Comparison of ENCODE assay signal across 8 mouse cellular contexts in genomic region chr1:155223849-155224554, GRCm38 (mm10). TPM values are rescaled to one million over a fixed set of nuclear protein-coding genes. Genes with fewer than 3 reads are reported as not detected.
A peak's percentile ranks its signal among the peaks of the same experiment; 100 is the strongest.
DNase-seq lines count a peak whose midpoint lies in the region; ATAC-seq and TF ChIP-seq lines count a peak whose summit lies in the region.

No protein-coding gene starts in this region.

- ATAC-seq in limb, embryonic 15.5 days (ENCODE audit: insufficient number of reproducible peaks, low FRiP score, low TSS enrichment, low read depth), result peak; percentile 36; the same call in 1 of the 2 replicates
- ATAC-seq in midbrain, embryonic 16.5 days, result peak; percentile 77

- peaks cover 37% of the 10 kb centered on the region for H3K36me3 ChIP-seq in limb, embryonic 15.5 days
- no peaks in the 10 kb centered on the region for H3K36me3 ChIP-seq in midbrain, embryonic 16.5 days (ENCODE audit: control insufficient read depth, insufficient read depth, low read length)

- no peak overlapping the region for H3K27ac ChIP-seq in left cerebral cortex, adult 2 months
- no peak overlapping the region for H3K27ac ChIP-seq in limb, embryonic 15.5 days
- no peak overlapping the region for H3K27ac ChIP-seq in midbrain, embryonic 16.5 days (ENCODE audit: low read length)

- H3K9ac ChIP-seq in limb, embryonic 15.5 days, result no peak overlapping the region
- H3K9ac ChIP-seq in midbrain, embryonic 16.5 days (ENCODE audit: low read depth, low read length), result no peak overlapping the region; the same call in 1 of the 2 replicates

- WGBS in limb, embryonic 15.5 days, result 31% methylated on average over 16 of the region's 16 CpGs
- WGBS in midbrain, embryonic 16.5 days, result 28% methylated on average over 16 of the region's 16 CpGs

- peak; percentile 74 to 79 for DNase-seq in left cerebral cortex, adult 2 months (ENCODE audit: extremely low spot score in 1 of 2, low spot score in 2 of 2)
- DNase-seq in left cerebral cortex, adult 8-10 months (ENCODE audit: low spot score in 2 of 2), result no peak
- peak; percentile 86 to 87 for DNase-seq in cerebellum, postnatal 36 days
- peak; percentile 79 for DNase-seq in gastrocnemius, adult 18-20 months (ENCODE audit: low spot score)
- DNase-seq in induced T-regulatory cell, adult 2 months (ENCODE audit: low read depth), result peak; percentile 91
- DNase-seq in spleen, postnatal 36 days (ENCODE audit: low spot score in 2 of 2), result peak; percentile 76 to 80

- no peaks in the 10 kb centered on the region for H3K27me3 ChIP-seq in limb, embryonic 15.5 days
- H3K27me3 ChIP-seq in midbrain, embryonic 16.5 days (ENCODE audit: control insufficient read depth, insufficient read depth, low read depth, low read length), result no peaks in the 10 kb centered on the region

- H3K4me2 ChIP-seq in limb, embryonic 15.5 days, result peak overlapping the region; percentile 22; the same call in 1 of the 2 replicates
- peak overlapping the region; percentile 33 for H3K4me2 ChIP-seq in midbrain, embryonic 16.5 days (ENCODE audit: low read length)

- H3K4me1 ChIP-seq in limb, embryonic 15.5 days, result peaks cover 37% of the 10 kb centered on the region
- H3K4me1 ChIP-seq in midbrain, embryonic 16.5 days (ENCODE audit: control insufficient read depth, insufficient read depth, low read length), result peaks cover 3% of the 10 kb centered on the region; the same call in 1 of the 2 replicates

- no peak overlapping the region for H3K4me3 ChIP-seq in left cerebral cortex, adult 2 months
- no peak overlapping the region for H3K4me3 ChIP-seq in limb, embryonic 15.5 days
- no peak overlapping the region for H3K4me3 ChIP-seq in midbrain, embryonic 16.5 days (ENCODE audit: low read depth, low read length)

- peak; percentile 88 for TF ChIP-seq CTCF in left cerebral cortex, adult 2 months (IDR thresholded peaks at IDR 0.05)

- intact Hi-C loops in left cerebral cortex, adult 2 months (cut with DNase I), result no loop called here

- H3K9me3 ChIP-seq in limb, embryonic 15.5 days, result no peaks in the 10 kb centered on the region
- no peaks in the 10 kb centered on the region for H3K9me3 ChIP-seq in midbrain, embryonic 16.5 days (replicated peaks; ENCODE audit: control insufficient read depth, low read length, poor library complexity, severe bottlenecking)

RNA-seq across cellular contexts. Expression of gene BC034090, which starts 20.2 kb away (rescaled TPM):
- 10 to 100 TPM in 1 of 2 experiments, 1 to 10 TPM in 1; 9.9 to 14.7 TPM for total RNA-seq in left cerebral cortex, adult 2 months (2021)
- 10 to 100 TPM in 3 of 4 experiments, 1 to 10 TPM in 1; 8.7 to 18.3 (median 14.4) TPM for total RNA-seq in left cerebral cortex, adult 8-10 months (2022)
- 1 to 10 TPM in 1 of 2 experiments, under 1 TPM in 1; 0.64 to 1.5 TPM for total RNA-seq in gastrocnemius, adult 18-20 months (2021)
- polyA plus RNA-seq in limb, embryonic 15.5 days (2015; fragmentation: Nextera tagmentation; extraction: Ambion mirVana), result 6.0 and 6.1 TPM in 2 replicates
- 2.8 and 5.5 TPM in 2 replicates for polyA plus RNA-seq in midbrain, embryonic 16.5 days (2015; fragmentation: Nextera tagmentation; extraction: Ambion mirVana)

Comparison
In these comparisons a context has a peak if more than half of its experiments do, and no peak if none do; other contexts are left out.
1. DNase-seq: peak in left cerebral cortex, adult 2 months (2 of 2), cerebellum, postnatal 36 days (2 of 2), gastrocnemius, adult 18-20 months (single experiment), induced T-regulatory cell, adult 2 months (single experiment) and spleen, postnatal 36 days (2 of 2); none in left cerebral cortex, adult 8-10 months (0 of 2).